In genomic region chr7:25681341-25682231, GRCm38 (mm10) we compare ENCODE assay signal across 8 mouse cellular contexts. TPM values are rescaled to one million over a fixed set of nuclear protein-coding genes. Genes with fewer than 3 reads are reported as not detected.
A peak's percentile ranks its signal among the peaks of the same experiment; 100 is the strongest.
DNase-seq lines count a peak whose midpoint lies in the region; ATAC-seq lines count a peak whose summit lies in the region.

No protein-coding gene starts in this region.

- peaks cover 32% of the 10 kb centered on the region for H3K27me3 ChIP-seq in hindbrain, embryonic 12.5 days
- H3K27me3 ChIP-seq in midbrain, embryonic 16.5 days (ENCODE audit: control insufficient read depth, insufficient read depth, low read depth, low read length), result peaks cover 16% of the 10 kb centered on the region

- peak overlapping the region; percentile 61 for H3K4me3 ChIP-seq in hindbrain, embryonic 12.5 days
- peak overlapping the region; percentile 60 for H3K4me3 ChIP-seq in midbrain, embryonic 16.5 days (ENCODE audit: low read depth, low read length)

- H3K4me2 ChIP-seq in hindbrain, embryonic 12.5 days (replicated peaks), result peak overlapping the region; percentile 61
- H3K4me2 ChIP-seq in midbrain, embryonic 16.5 days (ENCODE audit: low read length), result peak overlapping the region; percentile 51

- DNase-seq in cerebellum, adult 9-11 months, result peak; percentile 46
- no peak for DNase-seq in cerebellum, adult 18-20 months
- DNase-seq in A20 (ENCODE audit: low read depth, low spot score), result peak; percentile 39
- DNase-seq in urinary bladder, postnatal 10 days (ENCODE audit: low spot score), result no peak
- DNase-seq in cerebellum, adult 8-10 months, result no peak
- DNase-seq in left cerebral cortex, postnatal 14 days (ENCODE audit: low spot score in 2 of 2), result no peak

- 0 out of 2 replicates have a peak overlapping the region, but pooled peaks have one; percentile 3 for H3K9ac ChIP-seq in hindbrain, embryonic 12.5 days
- H3K9ac ChIP-seq in midbrain, embryonic 16.5 days (ENCODE audit: low read depth, low read length), result peak overlapping the region; percentile 82

- no peaks in the 10 kb centered on the region for H3K9me3 ChIP-seq in hindbrain, embryonic 12.5 days (replicated peaks)
- H3K9me3 ChIP-seq in midbrain, embryonic 16.5 days (replicated peaks; ENCODE audit: control insufficient read depth, low read length, poor library complexity, severe bottlenecking), result no peaks in the 10 kb centered on the region

- intact Hi-C loops in left cerebral cortex, postnatal 14 days (cut with DNase I), result no loop called here

- no peaks in the 10 kb centered on the region for H3K36me3 ChIP-seq in hindbrain, embryonic 12.5 days
- H3K36me3 ChIP-seq in midbrain, embryonic 16.5 days (ENCODE audit: control insufficient read depth, insufficient read depth, low read length), result no peaks in the 10 kb centered on the region

- peaks cover 21% of the 10 kb centered on the region for H3K4me1 ChIP-seq in hindbrain, embryonic 12.5 days
- peaks cover 17% of the 10 kb centered on the region for H3K4me1 ChIP-seq in midbrain, embryonic 16.5 days (ENCODE audit: control insufficient read depth, insufficient read depth, low read length)

- ATAC-seq in hindbrain, embryonic 12.5 days (ENCODE audit: low FRiP score), result no peak
- ATAC-seq in midbrain, embryonic 16.5 days, result no peak

- WGBS in hindbrain, embryonic 12.5 days, result 68% methylated on average over 15 of the region's 15 CpGs
- WGBS in midbrain, embryonic 16.5 days, result 62% methylated on average over 15 of the region's 15 CpGs

- peak overlapping the region; percentile 97; the same call in 1 of the 2 replicates for H3K27ac ChIP-seq in hindbrain, embryonic 12.5 days
- peak overlapping the region; percentile 96 for H3K27ac ChIP-seq in midbrain, embryonic 16.5 days (ENCODE audit: low read length)

RNA-seq across cellular contexts. Expression of gene B9d2, which starts 1.0 kb away (rescaled TPM):
- polyA plus RNA-seq in hindbrain, embryonic 12.5 days (2016; fragmentation: Nextera tagmentation; extraction: Ambion mirVana), result 25.9 and 30.8 TPM in 2 replicates
- polyA plus RNA-seq in midbrain, embryonic 16.5 days (2015; fragmentation: Nextera tagmentation; extraction: Ambion mirVana), result 40.0 and 49.8 TPM in 2 replicates
- total RNA-seq in left cerebral cortex, postnatal 14 days (2021), result 10 to 100 TPM; 25.5 to 30.1 TPM

RNA-seq across cellular contexts. Expression of gene Tgfb1, which starts 5.2 kb away (rescaled TPM):
- 1.6 and 1.8 TPM in 2 replicates for polyA plus RNA-seq in hindbrain, embryonic 12.5 days (2016; fragmentation: Nextera tagmentation; extraction: Ambion mirVana)
- 0.21 and 0.78 TPM in 2 replicates for polyA plus RNA-seq in midbrain, embryonic 16.5 days (2015; fragmentation: Nextera tagmentation; extraction: Ambion mirVana)
- total RNA-seq in left cerebral cortex, postnatal 14 days (2021), result 10 to 100 TPM; 10.9 to 11.1 TPM

RNA-seq across cellular contexts. Expression of gene Tmem91, which starts 6.6 kb away (rescaled TPM):
- polyA plus RNA-seq in hindbrain, embryonic 12.5 days (2016; fragmentation: Nextera tagmentation; extraction: Ambion mirVana), result 3.5 and 4.6 TPM in 2 replicates
- 61.6 and 90.5 TPM in 2 replicates for polyA plus RNA-seq in midbrain, embryonic 16.5 days (2015; fragmentation: Nextera tagmentation; extraction: Ambion mirVana)
- total RNA-seq in left cerebral cortex, postnatal 14 days (2021), result 10 to 100 TPM; 40.2 to 48.8 TPM

RNA-seq across cellular contexts. Expression of gene Exosc5, which starts 22.6 kb away (rescaled TPM):
- 46.8 and 50.0 TPM in 2 replicates for polyA plus RNA-seq in hindbrain, embryonic 12.5 days (2016; fragmentation: Nextera tagmentation; extraction: Ambion mirVana)
- polyA plus RNA-seq in midbrain, embryonic 16.5 days (2015; fragmentation: Nextera tagmentation; extraction: Ambion mirVana), result 35.2 and 35.4 TPM in 2 replicates
- 10 to 100 TPM; 22.6 to 23.9 TPM for total RNA-seq in left cerebral cortex, postnatal 14 days (2021)

RNA-seq across cellular contexts. Expression of gene Bckdha, which starts 22.8 kb away (rescaled TPM):
- polyA plus RNA-seq in hindbrain, embryonic 12.5 days (2016; fragmentation: Nextera tagmentation; extraction: Ambion mirVana), result 44.6 and 45.4 TPM in 2 replicates
- 38.2 and 41.4 TPM in 2 replicates for polyA plus RNA-seq in midbrain, embryonic 16.5 days (2015; fragmentation: Nextera tagmentation; extraction: Ambion mirVana)
- 10 to 100 TPM; 32.0 to 32.7 TPM for total RNA-seq in left cerebral cortex, postnatal 14 days (2021)

Comparison
In these comparisons a context has a peak if more than half of its experiments do, and no peak if none do; other contexts are left out.
1. DNase-seq: peak in cerebellum, adult 9-11 months (single experiment) and A20 (single experiment); none in cerebellum, adult 18-20 months (0 of 2), urinary bladder, postnatal 10 days (single experiment), cerebellum, adult 8-10 months (single experiment) and left cerebral cortex, postnatal 14 days (0 of 2).
2. RNA of gene Tmem91, which starts 6.6 kb away (polyA plus RNA-seq): 61.6 to 90.5 TPM in midbrain, embryonic 16.5 days; 3.5 to 4.6 TPM in hindbrain, embryonic 12.5 days; every median in the first group is over 10 times any median in the second.